Mouse (Mus musculus): ENCODE data around the gene Eif4a1. TPM values are rescaled to one million over a fixed set of nuclear protein-coding genes. Genes with fewer than 3 reads are reported as not detected.
"Not testable (repeated sequence)": the region's sequence is repeated elsewhere in the genome, so short reads cannot be mapped to it uniquely, and the experiment has no call there.

The Eif4a1 gene
- total RNA-seq, 2 experiments from 2014 or later: 1,029 to 1,141 TPM

GRCm38 (mm10) chr11:69653399-69653798 is 18.8 kb downstream of the Eif4a1 start:
- no peak for ATAC-seq (replicated peaks; ENCODE audit: poor library complexity)

GRCm38 (mm10) chr11:69645860-69646259 is 26.4 kb downstream of the Eif4a1 start:
- no peak for ATAC-seq (replicated peaks; ENCODE audit: poor library complexity)

GRCm38 (mm10) chr11:69635471-69635870 is 36.8 kb downstream of the Eif4a1 start:
- no peak for ATAC-seq (replicated peaks; ENCODE audit: poor library complexity)

GRCm38 (mm10) chr11:69633128-69633866 is 38.9 kb downstream of the Eif4a1 start:
- ATAC-seq (replicated peaks; ENCODE audit: poor library complexity): peak; percentile 5; the same call in 1 of the 2 replicates

- ATAC-seq (replicated peaks; ENCODE audit: poor library complexity): peak; percentile 95
Observed at GRCm38 (mm10) chr11:69632284-69633089, 39.7 kb downstream of the Eif4a1 start, which contains the start of gene Fxr2. Gene Fxr2, plus strand, starts transcription at chr11:69632990.

GRCm38 (mm10) chr11:69629802-69630201 is 42.4 kb downstream of the Eif4a1 start:
- no peak for ATAC-seq (replicated peaks; ENCODE audit: poor library complexity)

- peak; percentile 61 for ATAC-seq (replicated peaks; ENCODE audit: poor library complexity)
Observed at GRCm38 (mm10) chr11:69628286-69628685, 43.9 kb downstream of the Eif4a1 start.

- ATAC-seq (replicated peaks; ENCODE audit: poor library complexity): not testable (repeated sequence)
Observed at GRCm38 (mm10) chr11:69624339-69624738, 47.9 kb downstream of the Eif4a1 start.

- ATAC-seq (replicated peaks; ENCODE audit: poor library complexity): no peak
Observed at GRCm38 (mm10) chr11:69623006-69623405, 49.2 kb downstream of the Eif4a1 start.

GRCm38 (mm10) chr11:69622406-69622805 is 49.8 kb downstream of the Eif4a1 start:
- no peak for ATAC-seq (replicated peaks; ENCODE audit: poor library complexity)

- no peak for ATAC-seq (replicated peaks; ENCODE audit: poor library complexity)
Observed at GRCm38 (mm10) chr11:69621571-69622268, 50.5 kb downstream of the Eif4a1 start, which contains the start of gene Sat2. Gene Sat2, plus strand, starts transcription at chr11:69622024.

GRCm38 (mm10) chr11:69620394-69621081 is 51.7 kb downstream of the Eif4a1 start:
- ATAC-seq (replicated peaks; ENCODE audit: poor library complexity): peak; percentile 80

GRCm38 (mm10) chr11:69617805-69618204 is 54.4 kb downstream of the Eif4a1 start, which contains the start of gene Shbg:
Gene Shbg, minus strand, starts transcription at chr11:69617905.
- no peak for ATAC-seq (replicated peaks; ENCODE audit: poor library complexity)

Other genes starting within 250 kb of the Eif4a1 start
Only the 30 nearest of the 35 such genes appear.
- 0.07 TPM in 1 of 2 replicates, not detected in the other for gene Dnah2, start 123.3 kb downstream of the Eif4a1 start, total RNA-seq (2015)
- under 0.01 TPM in 1 of 2 replicates, not detected in the other for gene Dnah2, start 123.3 kb downstream of the Eif4a1 start, total RNA-seq (2017)
- 0.15 TPM in 1 of 2 replicates, not detected in the other for gene Efnb3, start 112.2 kb downstream of the Eif4a1 start, total RNA-seq (2015)
- gene Efnb3, start 112.2 kb downstream of the Eif4a1 start, total RNA-seq (2017): 0.24 and 0.33 TPM in 2 replicates
- gene Wrap53, start 92.2 kb downstream of the Eif4a1 start, total RNA-seq (2015): 16.2 and 18.3 TPM in 2 replicates
- 6.2 and 6.9 TPM in 2 replicates for gene Wrap53, start 92.2 kb downstream of the Eif4a1 start, total RNA-seq (2017)
- gene Trp53, start 92.1 kb downstream of the Eif4a1 start, total RNA-seq (2015): 124 and 173 TPM in 2 replicates
- gene Trp53, start 92.1 kb downstream of the Eif4a1 start, total RNA-seq (2017): 65.1 and 65.6 TPM in 2 replicates
- gene Atp1b2, start 66.5 kb downstream of the Eif4a1 start, total RNA-seq (2015): 19.6 and 44.5 TPM in 2 replicates
- gene Atp1b2, start 66.5 kb downstream of the Eif4a1 start, total RNA-seq (2017): 2.0 and 4.0 TPM in 2 replicates
- not detected in 2 replicates for gene Shbg, start 54.5 kb downstream of the Eif4a1 start, total RNA-seq (2015)
- gene Shbg, start 54.5 kb downstream of the Eif4a1 start, total RNA-seq (2017): not detected in 2 replicates
- gene Sat2, start 50.4 kb downstream of the Eif4a1 start, total RNA-seq (2015): not detected in 2 replicates
- 0.37 and 1.5 TPM in 2 replicates for gene Sat2, start 50.4 kb downstream of the Eif4a1 start, total RNA-seq (2017)
- gene Fxr2, start 39.4 kb downstream of the Eif4a1 start, total RNA-seq (2015): 27.3 and 43.5 TPM in 2 replicates
- 35.5 and 41.5 TPM in 2 replicates for gene Fxr2, start 39.4 kb downstream of the Eif4a1 start, total RNA-seq (2017)
- not detected in 2 replicates for gene Sox15, start 17.1 kb downstream of the Eif4a1 start, total RNA-seq (2015)
- gene Sox15, start 17.1 kb downstream of the Eif4a1 start, total RNA-seq (2017): 0.95 TPM in 1 of 2 replicates, not detected in the other
- gene Mpdu1, start 9.8 kb downstream of the Eif4a1 start, total RNA-seq (2015): 28.6 and 37.5 TPM in 2 replicates
- 55.0 and 55.5 TPM in 2 replicates for gene Mpdu1, start 9.8 kb downstream of the Eif4a1 start, total RNA-seq (2017)
- 33.1 and 39.3 TPM in 2 replicates for gene Cd68, start 6.3 kb downstream of the Eif4a1 start, total RNA-seq (2015)
- gene Cd68, start 6.3 kb downstream of the Eif4a1 start, total RNA-seq (2017): 15.5 and 25.0 TPM in 2 replicates
- gene Senp3, start 9.7 kb upstream of the Eif4a1 start, total RNA-seq (2015): 140 and 145 TPM in 2 replicates
- 108 and 123 TPM in 2 replicates for gene Senp3, start 9.7 kb upstream of the Eif4a1 start, total RNA-seq (2017)
- 28.5 and 31.9 TPM in 2 replicates for gene Tnfsf13, start 13.4 kb upstream of the Eif4a1 start, total RNA-seq (2015)
- gene Tnfsf13, start 13.4 kb upstream of the Eif4a1 start, total RNA-seq (2017): 49.4 and 53.7 TPM in 2 replicates
- gene Tnfsf12, start 23.4 kb upstream of the Eif4a1 start, total RNA-seq (2015): 0.88 and 2.0 TPM in 2 replicates
- gene Tnfsf12, start 23.4 kb upstream of the Eif4a1 start, total RNA-seq (2017): 0.75 and 1.0 TPM in 2 replicates
- gene Tnfsfm13, start 23.7 kb upstream of the Eif4a1 start, total RNA-seq (2015): 7.5 and 9.4 TPM in 2 replicates
- 6.1 and 7.9 TPM in 2 replicates for gene Tnfsfm13, start 23.7 kb upstream of the Eif4a1 start, total RNA-seq (2017)
- 140 and 147 TPM in 2 replicates for gene Polr2a, start 86.2 kb upstream of the Eif4a1 start, total RNA-seq (2015)
- 21.0 and 34.4 TPM in 2 replicates for gene Polr2a, start 86.2 kb upstream of the Eif4a1 start, total RNA-seq (2017)
- gene Slc35g3, start 89.5 kb upstream of the Eif4a1 start, total RNA-seq (2015): not detected in 2 replicates
- not detected in 2 replicates for gene Slc35g3, start 89.5 kb upstream of the Eif4a1 start, total RNA-seq (2017)
- gene Zbtb4, start 93.5 kb upstream of the Eif4a1 start, total RNA-seq (2015): 1.3 and 1.5 TPM in 2 replicates
- 0.51 and 0.54 TPM in 2 replicates for gene Zbtb4, start 93.5 kb upstream of the Eif4a1 start, total RNA-seq (2017)
- 0.24 and 1.6 TPM in 2 replicates for gene Chrnb1, start 123.5 kb upstream of the Eif4a1 start, total RNA-seq (2015)
- 0.04 and 0.44 TPM in 2 replicates for gene Chrnb1, start 123.5 kb upstream of the Eif4a1 start, total RNA-seq (2017)
- 0.22 and 0.52 TPM in 2 replicates for gene Fgf11, start 129.4 kb upstream of the Eif4a1 start, total RNA-seq (2015)
- 0.21 and 0.41 TPM in 2 replicates for gene Fgf11, start 129.4 kb upstream of the Eif4a1 start, total RNA-seq (2017)
- not detected in 2 replicates for gene Tmem102, start 133.2 kb upstream of the Eif4a1 start, total RNA-seq (2015)
- gene Tmem102, start 133.2 kb upstream of the Eif4a1 start, total RNA-seq (2017): not detected in 2 replicates
- not detected in 2 replicates for gene Gm39566, start 142.9 kb upstream of the Eif4a1 start, total RNA-seq (2015)
- not detected in 2 replicates for gene Gm39566, start 142.9 kb upstream of the Eif4a1 start, total RNA-seq (2017)
- not detected in 2 replicates for gene Spem2, start 146.0 kb upstream of the Eif4a1 start, total RNA-seq (2015)
- not detected in 2 replicates for gene Spem2, start 146.0 kb upstream of the Eif4a1 start, total RNA-seq (2017)
- gene Spem1, start 149.8 kb upstream of the Eif4a1 start, total RNA-seq (2015): not detected in 2 replicates
- 0.79 TPM in 1 of 2 replicates, not detected in the other for gene Spem1, start 149.8 kb upstream of the Eif4a1 start, total RNA-seq (2017)
- gene Nlgn2, start 165.4 kb upstream of the Eif4a1 start, total RNA-seq (2015): 8.4 and 10.8 TPM in 2 replicates
- gene Nlgn2, start 165.4 kb upstream of the Eif4a1 start, total RNA-seq (2017): 3.5 and 6.2 TPM in 2 replicates
- gene Tmem256, start 166.1 kb upstream of the Eif4a1 start, total RNA-seq (2015): 240 and 307 TPM in 2 replicates
- 174 and 238 TPM in 2 replicates for gene Tmem256, start 166.1 kb upstream of the Eif4a1 start, total RNA-seq (2017)
- 60.6 and 62.2 TPM in 2 replicates for gene Plscr3, start 174.0 kb upstream of the Eif4a1 start, total RNA-seq (2015)
- gene Plscr3, start 174.0 kb upstream of the Eif4a1 start, total RNA-seq (2017): 29.1 and 32.9 TPM in 2 replicates
- gene Tnk1, start 186.3 kb upstream of the Eif4a1 start, total RNA-seq (2015): 0.32 TPM in 1 of 2 replicates, not detected in the other
- 0.54 TPM in 1 of 2 replicates, not detected in the other for gene Tnk1, start 186.3 kb upstream of the Eif4a1 start, total RNA-seq (2017)
- gene Tmem95, start 205.6 kb upstream of the Eif4a1 start, total RNA-seq (2015): not detected in 2 replicates
- gene Tmem95, start 205.6 kb upstream of the Eif4a1 start, total RNA-seq (2017): not detected in 2 replicates
- 1.1 and 2.3 TPM in 2 replicates for gene Kctd11, start 209.0 kb upstream of the Eif4a1 start, total RNA-seq (2015)
- gene Kctd11, start 209.0 kb upstream of the Eif4a1 start, total RNA-seq (2017): 0.88 and 1.9 TPM in 2 replicates